Mouse (Mus musculus): ENCODE results near the gene Hscb.

The Hscb gene

DNA sequence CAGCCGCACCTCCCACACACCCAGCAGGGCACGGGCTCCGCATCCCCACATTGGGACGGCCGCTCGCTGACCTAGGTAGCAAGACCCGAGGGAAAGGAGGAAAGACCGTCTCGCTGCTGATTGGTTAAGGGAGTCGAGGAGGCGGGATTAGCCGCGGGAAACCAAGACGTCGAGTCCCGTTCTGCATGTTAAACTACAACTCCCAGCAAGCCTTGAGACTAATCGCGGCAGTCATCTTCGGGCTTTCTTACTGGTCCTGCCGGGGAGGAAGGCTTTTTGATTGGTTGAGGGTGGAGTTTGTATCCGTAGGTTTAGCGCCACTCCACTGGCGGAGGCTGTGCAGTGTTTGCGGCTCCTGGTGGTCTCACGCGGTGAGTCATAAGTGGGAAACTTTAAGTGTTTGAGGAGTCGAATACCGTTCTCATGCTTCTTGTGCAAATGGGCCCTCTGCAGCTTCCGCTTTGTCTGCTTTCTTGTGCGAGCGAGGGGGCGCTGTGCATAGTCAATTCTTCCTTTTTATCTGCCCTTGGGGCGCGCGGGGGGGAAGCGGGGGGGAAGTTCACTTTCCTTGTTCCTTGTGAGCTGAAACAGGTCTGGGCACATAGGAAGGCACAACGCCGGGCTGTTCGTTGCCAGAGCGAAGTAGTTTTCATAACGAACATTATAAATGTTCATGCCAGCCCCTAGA, at the start of gene Hscb, which contains the start of gene Chek2:
Gene Hscb (minus strand): TSS at position 100 of the 688 bp plus-strand sequence.
Gene Chek2 (plus strand): TSS at position 302 of the 688 bp plus-strand sequence.
- WGBS, result under 1% methylated on average over 41 of the region's 41 CpGs

DNA sequence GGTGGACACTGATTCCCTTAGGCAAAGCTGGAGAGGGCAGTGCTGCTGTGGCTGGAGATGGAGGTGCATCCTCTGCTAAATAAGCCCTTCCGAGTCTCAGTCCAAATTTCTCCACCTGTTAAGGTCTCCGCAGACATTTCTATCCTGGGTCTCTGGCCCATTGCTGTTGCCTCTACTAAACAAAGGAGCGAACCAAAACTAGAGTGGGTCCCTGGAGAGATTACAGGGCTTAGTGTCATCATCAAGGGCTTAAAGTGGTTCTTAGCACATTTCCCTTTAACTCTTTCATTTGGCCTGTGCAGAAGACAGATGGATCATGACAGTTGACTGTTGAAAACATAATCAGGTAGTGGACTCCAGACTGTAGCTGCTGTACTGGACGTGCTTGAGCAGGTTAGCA, 49.0 kb upstream of the Hscb start:
- 96% methylated on average over 4 of the region's 4 CpGs for WGBS

GRCm38 (mm10) chr5:110879584-110880374, 40.2 kb upstream of the Hscb start, which contains the start of gene Ttc28:
Gene Ttc28, plus strand, starts transcription at chr5:110879803.
- WGBS, result under 1% methylated on average over 99 of the region's 101 CpGs

- WGBS, result 56% methylated on average over 7 of the region's 7 CpGs
Measured at GRCm38 (mm10) chr5:110879042-110879441, 39.5 kb upstream of the Hscb start.

GRCm38 (mm10) chr5:110878526-110878925, 38.9 kb upstream of the Hscb start:
- 100% methylated on average over 1 of the region's 1 CpGs for WGBS

DNA sequence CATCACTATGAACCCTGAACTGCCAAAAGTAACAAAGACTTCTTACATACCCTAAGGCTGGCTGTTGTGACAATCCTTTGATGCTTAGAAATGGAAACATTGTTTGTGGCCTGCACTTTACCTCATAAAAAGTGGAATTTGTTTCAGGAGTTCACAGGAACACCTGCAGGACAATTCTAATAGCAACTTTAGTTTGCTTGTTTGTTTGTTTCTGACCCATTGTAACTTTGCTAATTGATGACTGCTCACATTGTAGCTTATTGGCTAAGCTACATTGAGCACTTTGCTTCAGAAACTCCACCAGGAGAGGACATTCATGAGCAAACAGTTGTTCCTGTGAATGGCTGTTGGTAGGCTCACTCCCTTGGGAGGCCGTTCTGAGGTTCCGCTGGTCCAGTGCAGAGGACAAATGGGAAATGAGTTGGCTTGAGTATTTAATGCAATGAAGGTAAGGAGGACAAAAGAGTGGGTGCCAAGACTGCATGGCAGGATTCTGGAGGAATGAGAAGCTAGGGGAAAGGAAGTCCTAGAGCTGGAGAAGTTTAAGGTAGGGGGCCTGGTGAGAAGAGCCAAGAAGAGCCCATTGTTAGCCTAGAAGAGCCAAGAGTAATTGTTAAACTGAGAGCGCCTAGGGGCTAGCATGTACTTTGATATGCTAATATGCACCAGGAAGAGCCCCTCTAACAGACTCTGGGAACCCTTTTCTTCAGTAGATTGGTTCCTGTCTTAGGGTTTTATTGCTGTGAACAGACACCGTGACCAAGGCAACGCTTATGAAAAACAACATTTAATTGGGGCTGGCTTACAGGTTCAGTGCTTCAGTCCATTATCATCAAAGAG, 38.3 kb upstream of the Hscb start:
- 84% methylated on average over 5 of the region's 5 CpGs for WGBS

DNA sequence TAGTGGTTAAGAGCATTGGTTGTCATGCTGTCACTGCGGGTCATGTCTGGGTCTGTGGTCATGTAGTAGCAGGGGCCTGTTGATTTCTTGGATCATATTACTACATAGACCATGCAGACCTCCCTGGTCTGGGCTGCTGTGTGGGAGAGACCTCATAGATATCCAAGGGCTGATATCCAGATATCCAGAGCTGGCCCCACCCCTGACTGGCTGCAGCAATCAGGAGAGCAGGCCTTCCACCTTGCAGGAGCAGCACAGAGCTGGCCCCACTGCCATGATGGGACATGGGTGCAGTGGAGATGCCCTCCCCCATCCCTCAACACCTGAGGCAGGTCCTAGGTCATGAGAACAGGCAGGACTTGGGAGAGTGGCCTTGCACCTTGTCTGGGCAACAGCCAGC, 35.7 kb upstream of the Hscb start:
- 88% methylated on average over 1 of the region's 1 CpGs for WGBS

DNA sequence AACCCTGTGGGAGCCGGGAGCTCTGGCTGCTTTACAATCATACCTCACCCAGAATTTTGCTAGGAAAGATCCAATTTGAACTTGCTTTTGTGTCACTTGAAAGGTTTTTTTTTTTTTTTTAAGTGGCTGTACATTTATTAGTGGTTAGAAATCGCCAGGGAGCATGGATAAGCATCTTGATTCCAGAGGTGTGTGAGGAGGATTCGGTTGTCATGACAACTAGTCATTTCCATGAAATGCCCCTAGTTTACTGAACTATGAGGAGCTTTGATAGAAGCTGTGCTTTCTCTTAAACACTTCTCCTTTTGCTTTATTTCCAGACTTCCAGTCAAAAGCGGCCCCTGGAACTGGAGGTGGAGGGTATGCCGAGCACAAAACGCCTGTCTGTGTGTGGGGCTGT, 33.6 kb upstream of the Hscb start:
- WGBS, result 49% methylated on average over 6 of the region's 6 CpGs

GRCm38 (mm10) chr5:110869242-110869669, 29.7 kb upstream of the Hscb start:
- 47% methylated on average over 8 of the region's 8 CpGs for WGBS

- 54% methylated on average over 4 of the region's 4 CpGs for WGBS
Measured at GRCm38 (mm10) chr5:110868460-110868859, 28.9 kb upstream of the Hscb start.

DNA sequence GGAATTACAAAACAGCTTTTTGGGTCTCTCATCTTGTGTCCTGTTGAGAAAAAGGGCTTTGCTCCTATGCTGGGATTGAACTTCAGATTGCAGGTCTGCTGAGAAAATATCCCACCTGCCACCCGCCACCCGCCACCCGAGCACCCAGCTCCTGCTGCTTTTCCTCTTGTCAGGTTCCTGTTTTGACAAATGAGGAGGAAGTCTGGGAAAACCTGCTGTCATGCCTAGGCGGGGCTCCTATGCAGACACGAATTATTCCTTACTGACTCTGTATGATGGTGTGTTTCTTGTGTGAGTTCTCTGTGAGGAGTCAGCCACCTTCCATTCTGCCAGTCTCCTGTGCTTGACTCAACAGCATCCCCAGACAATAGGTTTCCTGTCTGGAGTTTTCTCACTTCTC, 20.9 kb upstream of the Hscb start:
- 81% methylated on average over 5 of the region's 5 CpGs for WGBS

DNA sequence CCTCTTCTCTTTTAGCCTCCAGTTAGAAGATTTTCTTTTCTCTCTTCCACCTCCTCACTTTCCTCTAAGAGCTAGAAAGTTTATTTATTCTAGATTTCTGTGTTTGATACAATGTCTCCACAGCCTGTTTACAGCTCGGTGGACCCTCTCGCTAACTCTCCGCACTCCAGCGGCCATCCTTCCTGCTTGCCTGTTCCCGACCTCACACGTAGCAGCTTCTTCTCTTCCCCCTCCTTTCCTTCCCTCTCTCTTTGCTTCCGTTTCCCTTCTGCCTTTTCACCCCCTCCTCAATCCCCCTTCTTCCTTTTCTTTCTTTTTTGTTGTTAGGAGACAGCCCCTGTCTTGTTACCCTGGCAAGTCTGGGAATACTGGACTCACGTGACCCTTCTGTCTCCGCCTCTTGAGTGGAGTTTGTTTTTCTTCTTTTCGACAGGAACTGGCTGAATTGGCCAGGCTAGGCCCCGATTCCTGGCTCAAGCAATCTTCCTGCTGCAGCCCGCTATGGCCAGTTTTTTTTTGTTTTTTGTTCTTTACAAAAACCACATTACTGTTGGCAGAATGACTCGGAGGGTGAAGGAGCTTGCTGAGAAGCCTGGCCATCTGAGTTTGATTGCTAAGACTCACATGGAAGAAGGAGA, 19.6 kb upstream of the Hscb start:
- WGBS, result 42% methylated on average over 13 of the region's 13 CpGs

GRCm38 (mm10) chr5:110857091-110857490, 17.5 kb upstream of the Hscb start:
- 78% methylated on average over 5 of the region's 5 CpGs for WGBS

DNA sequence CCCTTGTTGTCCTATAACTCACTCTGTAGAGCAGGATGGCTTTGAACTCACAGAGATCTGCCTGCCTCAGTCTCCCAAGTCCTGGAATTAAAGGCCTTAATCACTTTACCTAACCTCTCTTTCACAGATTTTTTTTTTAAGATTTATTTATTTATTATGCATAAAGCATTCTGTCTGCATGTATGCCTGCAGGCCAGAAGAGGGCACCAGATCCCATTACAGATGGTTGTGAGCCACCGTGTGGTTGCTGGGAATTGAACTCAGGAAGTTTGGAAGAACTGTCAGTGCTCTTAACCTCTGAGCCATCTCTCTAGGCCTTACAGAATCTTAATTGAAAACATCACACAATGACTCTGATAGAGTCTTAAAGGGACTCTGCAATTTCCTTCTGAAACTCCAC, 13.4 kb upstream of the Hscb start:
- 91% methylated on average over 1 of the region's 1 CpGs for WGBS

DNA sequence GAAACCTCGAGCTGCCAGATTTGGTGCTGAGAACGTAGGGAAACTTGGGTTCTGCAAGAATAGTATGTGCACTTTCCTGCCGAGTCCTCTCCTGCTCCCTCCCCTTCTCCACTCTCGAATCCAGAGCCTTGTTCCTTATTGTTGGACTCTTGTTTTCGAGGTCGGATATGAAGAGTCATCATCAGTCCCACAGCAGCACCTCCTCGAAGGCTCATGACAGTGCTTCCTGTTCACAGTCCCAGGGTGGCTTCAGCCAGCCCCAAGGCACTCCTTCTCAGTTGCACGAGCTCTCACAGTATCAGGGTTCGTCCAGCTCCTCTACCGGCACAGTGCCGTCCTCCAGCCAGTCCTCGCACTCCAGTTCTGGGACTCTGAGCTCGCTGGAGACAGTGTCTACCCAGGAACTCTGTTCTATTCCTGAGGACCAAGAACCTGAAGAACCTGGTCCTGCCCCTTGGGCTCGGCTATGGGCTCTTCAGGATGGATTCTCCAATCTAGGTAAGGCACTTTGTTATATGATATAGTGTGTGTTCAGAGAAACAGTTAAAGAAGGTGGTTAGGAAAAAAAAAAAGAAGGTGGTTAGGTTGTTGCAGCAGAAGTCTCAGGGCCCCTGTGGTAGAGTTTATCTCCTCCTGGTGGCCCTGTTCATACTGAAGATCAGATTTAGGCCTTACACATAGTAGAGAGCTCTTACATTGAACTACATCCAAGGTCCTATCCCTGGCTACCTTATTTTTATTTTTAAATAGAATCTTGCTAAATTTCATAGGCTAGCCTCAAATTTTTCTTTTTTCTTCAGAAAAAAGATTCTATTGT, 1.7 kb upstream of the Hscb start:
- WGBS, result 91% methylated on average over 14 of the region's 14 CpGs

DNA sequence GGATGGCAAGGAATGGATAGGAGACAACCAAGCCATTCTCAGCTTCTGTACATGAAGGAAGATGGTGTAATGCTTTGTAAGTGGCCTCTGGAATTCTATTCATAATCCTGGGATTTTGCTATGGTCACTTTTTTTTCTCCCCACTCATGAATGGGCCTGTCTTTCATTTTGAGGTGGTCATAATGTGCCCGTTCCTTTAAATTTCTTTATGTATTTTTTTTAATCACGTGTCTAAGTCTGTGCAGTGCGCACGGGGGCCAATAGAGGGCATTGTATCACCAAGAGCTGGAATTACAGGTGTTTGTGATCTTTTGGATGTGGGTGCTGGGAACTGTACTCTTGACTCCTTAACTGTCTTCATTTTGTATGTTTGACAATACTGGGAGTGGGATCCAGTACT, 888 bp upstream of the Hscb start:
- 7% methylated on average over 4 of the region's 4 CpGs for WGBS

DNA sequence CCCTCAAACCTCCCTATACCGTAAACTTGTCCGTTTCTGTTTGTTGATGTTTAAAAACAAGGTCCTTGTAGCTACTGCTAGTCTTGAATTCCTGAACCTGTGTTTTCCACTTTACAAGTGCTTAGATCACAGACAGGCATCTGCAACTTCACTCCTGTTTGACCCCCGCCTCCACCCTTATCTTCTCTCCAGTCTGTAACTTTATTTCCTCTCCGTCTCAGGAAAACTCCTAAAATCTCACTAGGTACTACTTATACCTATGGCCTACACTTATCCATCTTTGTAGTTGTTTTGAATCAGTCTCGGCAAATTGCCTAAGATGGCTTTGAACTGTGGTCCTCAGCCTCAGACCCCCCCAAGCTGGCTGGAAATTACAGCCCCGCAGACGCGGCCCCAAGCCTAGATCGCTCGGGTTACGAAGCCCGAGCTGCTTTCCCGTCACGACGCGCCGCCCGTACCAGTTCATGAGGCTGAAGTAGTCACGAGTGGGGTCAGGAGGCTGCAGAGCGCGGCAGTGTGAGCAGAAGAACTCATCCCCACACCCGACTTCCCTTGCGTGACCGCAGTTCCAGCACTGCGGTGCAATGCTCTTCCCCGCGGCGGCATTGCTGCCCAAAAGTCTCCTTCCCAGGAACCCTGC, 419 bp downstream of the Hscb start:
- WGBS, result 9% methylated on average over 28 of the region's 28 CpGs

GRCm38 (mm10) chr5:110838016-110838415, 1.6 kb downstream of the Hscb start:
- 95% methylated on average over 5 of the region's 5 CpGs for WGBS

- WGBS, result 48% methylated on average over 3 of the region's 3 CpGs
Measured at GRCm38 (mm10) chr5:110835959-110836358, 3.6 kb downstream of the Hscb start.

DNA sequence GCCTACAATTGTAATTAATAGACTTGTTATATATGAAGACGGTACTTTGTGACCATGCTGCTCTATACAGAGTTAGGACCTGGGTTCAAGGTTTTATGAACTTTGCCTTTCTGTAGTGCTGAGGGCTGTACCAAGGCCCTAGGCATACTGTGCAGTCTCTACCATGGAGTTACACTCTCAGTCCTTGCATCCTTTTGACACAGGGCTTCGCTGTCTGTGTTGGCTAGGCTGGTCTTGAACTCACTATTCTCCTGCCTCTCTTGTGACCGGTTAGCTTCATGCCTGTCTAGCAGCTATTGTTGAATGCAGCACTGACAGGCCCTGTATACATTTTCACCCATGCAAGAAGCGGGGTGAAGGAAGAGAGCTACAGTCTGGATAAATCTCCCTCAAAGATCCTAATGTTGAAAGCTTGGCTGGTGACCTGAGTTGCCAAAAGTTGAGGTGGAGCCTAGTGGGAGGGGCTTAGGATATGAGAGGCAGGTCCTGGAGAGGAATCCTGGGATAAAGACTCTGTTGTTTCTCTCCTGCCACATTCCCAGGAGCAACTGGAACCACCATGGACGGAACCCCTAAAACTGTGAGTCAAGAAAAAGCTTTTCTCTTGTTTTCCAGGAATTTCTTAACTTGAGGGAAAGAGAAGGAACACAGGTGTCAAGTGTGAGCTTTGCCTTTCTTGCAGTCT, 8.4 kb downstream of the Hscb start:
- 94% methylated on average over 5 of the region's 5 CpGs for WGBS

All from cerebral cortex, adult 2 months (tissue).